Mouse (Mus musculus) CH12.LX (cell line): ENCODE data around the gene Tiam1.

Experiments used
- CTCF ChIP-seq, 2 experiments: IDR thresholded peaks in 1 of 2; conservative IDR thresholded peaks in 1 of 2; 2 replicates each; pipeline ENCODE4 v1.5.1; 2011 to 2012; ENCODE audit warnings: low read depth in 2 of 2, low read length in 2 of 2, improper control_type of control experiment in 1 of 2, inconsistent platforms in 1 of 2, mild to moderate bottlenecking in 1 of 2, moderate library complexity in 1 of 2
- EP300 ChIP-seq: IDR thresholded peaks from 2 replicates; pipeline ENCODE4 v1.6.1; 2011; ENCODE audit warnings: low read length, improper control_type of control experiment
- MAX ChIP-seq: IDR thresholded peaks from 2 replicates; pipeline ENCODE4 v1.6.1; 2011; ENCODE audit warnings: low read length, improper control_type of control experiment
- NRF1 ChIP-seq: IDR thresholded peaks from 2 replicates; pipeline ENCODE4 v1.6.1; 2014; ENCODE audit warnings: low read depth, mild to moderate bottlenecking, inconsistent platforms, low read length, improper control_type of control experiment, moderate library complexity
- POLR2A ChIP-seq: IDR thresholded peaks from 2 replicates; pipeline ENCODE4 v1.6.1; 2011; ENCODE audit warnings: low read depth, mild to moderate bottlenecking, improper control_type of control experiment, low read length
- USF2 ChIP-seq: conservative IDR thresholded peaks from 2 replicates; pipeline ENCODE4 v1.6.1; 2011; ENCODE audit warnings: low read depth, low read length, improper control_type of control experiment
- ZNF384 ChIP-seq: IDR thresholded peaks from 2 replicates; pipeline ENCODE4 v1.6.1; 2012; ENCODE audit warnings: low read depth, low read length, improper control_type of control experiment, inconsistent platforms

GRCm38 (mm10) chr16:89993506-89993905 lies 150.1 kb downstream of the Tiam1 start:
- TF ChIP-seq CTCF (conservative IDR thresholded peaks at IDR 0.05 in 1 of 2, IDR thresholded peaks at IDR 0.05 in 1 of 2; ENCODE audit: low read depth in 2 of 2, low read length in 2 of 2) = no peak
- TF ChIP-seq MAX = no peak
- no peak for TF ChIP-seq EP300
- TF ChIP-seq USF2 = no peak
- no peak for TF ChIP-seq POLR2A
- TF ChIP-seq ZNF384 = no peak
- TF ChIP-seq NRF1 = no peak
